Mouse (Mus musculus): ENCODE results near the gene Itgb7. TPM values are rescaled to one million over a fixed set of nuclear protein-coding genes. Genes with fewer than 3 reads are reported as not detected.

Gene Itgb7
- total and polyA plus RNA-seq, 3 experiments: 7.4 to 15.2 TPM; not detected in 1

- Histone ChIP-seq H3K27ac (ENCODE audit: control insufficient read depth, low read depth, low read length) (peak overlapping the region; percentile 20; the same call in 1 of the 2 replicates), H3K9me3 (replicated peaks; ENCODE audit: insufficient read depth, low read length) (no peaks in the 10 kb centered on the region), H3K9ac (ENCODE audit: control insufficient read depth, low read depth, low read length, poor library complexity, severe bottlenecking) (no peak overlapping the region), H3K4me1 (ENCODE audit: control insufficient read depth in 1 of 2, insufficient read depth in 2 of 2, low read length in 2 of 2) (peaks cover 11 to 23% of the 10 kb centered on the region in 2 experiments), H3K27me3 (ENCODE audit: control insufficient read depth in 1 of 2, insufficient read depth in 2 of 2, low read length in 2 of 2) (no peaks in the 10 kb centered on the region), H3K4me3 (ENCODE audit: control insufficient read depth in 1 of 2, insufficient read depth in 1 of 2, low read depth in 2 of 2, low read length in 2 of 2) (no peak overlapping the region), H3K36me3 (ENCODE audit: control insufficient read depth in 1 of 2, insufficient read depth in 2 of 2, low read length in 2 of 2) (peaks cover 20 to 36% of the 10 kb centered on the region in 2 experiments), H3K79me2 (ENCODE audit: control insufficient read depth, insufficient read depth, low read length, poor library complexity) (peaks cover 6% of the 10 kb centered on the region)
- peak; percentile 92 for DNase-seq (ENCODE audit: low read depth, low spot score)
- TF ChIP-seq CHD1 (IDR thresholded peaks at IDR 0.05; ENCODE audit: low read depth, low read length) (no peak), ELF1 (IDR thresholded peaks at IDR 0.05; ENCODE audit: low read depth, low read length) (peak; percentile 53; the same call in 1 of the 2 replicates), SMC3 (IDR thresholded peaks at IDR 0.05; ENCODE audit: low read depth, low read length) (0 out of 2 replicates have a peak, but pooled peaks have one; percentile 2), GABPA (IDR thresholded peaks at IDR 0.05; ENCODE audit: low read depth, low read length) (no peak), TBP (IDR thresholded peaks at IDR 0.05; ENCODE audit: low read depth, low read length) (no peak), USF1 (IDR thresholded peaks at IDR 0.05; ENCODE audit: low read depth, low read length) (no peak), CHD2 (IDR thresholded peaks at IDR 0.05; ENCODE audit: low read length) (no peak), MYC (IDR thresholded peaks at IDR 0.05; ENCODE audit: low read depth, low read length) (peak; percentile 77; the same call in 1 of the 2 replicates), TCF12 (IDR thresholded peaks at IDR 0.05; ENCODE audit: low read depth, low read length) (peak; percentile 98), MXI1 (IDR thresholded peaks at IDR 0.05; ENCODE audit: low read depth, low read length) (peak; percentile 78; the same call in 1 of the 2 replicates), USF2 (IDR thresholded peaks at IDR 0.05; ENCODE audit: borderline replicate concordance in 1 of 2, insufficient read depth in 1 of 2, low read depth in 1 of 2, low read length in 2 of 2) (no peak), KAT2A (conservative IDR thresholded peaks at IDR 0.05; ENCODE audit: low read depth, low read length) (peak; percentile 33; the same call in 1 of the 2 replicates), MEF2A (IDR thresholded peaks at IDR 0.05; ENCODE audit: extremely low read depth, insufficient replicate concordance, low read depth, low read length, poor library complexity, severe bottlenecking) (peak; percentile 21; the same call in 1 of the 2 replicates), RCOR1 (IDR thresholded peaks at IDR 0.05; ENCODE audit: low read depth, low read length) (peak; percentile 100), EP300 (IDR thresholded peaks at IDR 0.05; ENCODE audit: low read depth in 1 of 2, low read length in 2 of 2) (peak; percentile 98 to 99), POLR2AphosphoS2 (IDR thresholded peaks at IDR 0.05; ENCODE audit: low read length) (0 out of 2 replicates have a peak, but pooled peaks have one; percentile 14), MAX (IDR thresholded peaks at IDR 0.05; ENCODE audit: low read length) (no peak; the same call in 1 of the 2 replicates), SIN3A (IDR thresholded peaks at IDR 0.05; ENCODE audit: low read length) (peak; percentile 89), ZMIZ1 (IDR thresholded peaks at IDR 0.05; ENCODE audit: low read depth, low read length) (no peak; the same call in 1 of the 2 replicates), NELFE (IDR thresholded peaks at IDR 0.05; ENCODE audit: low read depth, low read length) (no peak), NRF1 (IDR thresholded peaks at IDR 0.05; ENCODE audit: insufficient read depth, low read depth, low read length, poor library complexity, severe bottlenecking) (no peak), MYB (IDR thresholded peaks at IDR 0.05; ENCODE audit: low read depth, low read length) (peak; percentile 73), MAFK (IDR thresholded peaks at IDR 0.05; ENCODE audit: borderline replicate concordance, low read depth, low read length) (peak; percentile 90), POLR2AphosphoS5 (IDR thresholded peaks at IDR 0.05; ENCODE audit: borderline replicate concordance, low read depth, low read length) (no peak), ZC3H11A (IDR thresholded peaks at IDR 0.05; ENCODE audit: low read depth, low read length) (peak; percentile 25), JUND (IDR thresholded peaks at IDR 0.05; ENCODE audit: low read depth, low read length) (no peak; the same call in 1 of the 2 replicates), TAL1 (IDR thresholded peaks at IDR 0.05; ENCODE audit: low read length) (peak; percentile 97), GATA1 (IDR thresholded peaks at IDR 0.05; ENCODE audit: low read depth, low read length) (peak; percentile 99), ETS1 (IDR thresholded peaks at IDR 0.05; ENCODE audit: low read depth, low read length) (peak; percentile 98), E2F4 (IDR thresholded peaks at IDR 0.05; ENCODE audit: borderline replicate concordance, low read depth, low read length) (no peak), ZNF384 (IDR thresholded peaks at IDR 0.05; ENCODE audit: low read depth, low read length) (peak; percentile 59; the same call in 1 of the 2 replicates), RAD21 (IDR thresholded peaks at IDR 0.05; ENCODE audit: low read depth, low read length) (no peak), CTCF (IDR thresholded peaks at IDR 0.05 in 2 of 3, conservative IDR thresholded peaks at IDR 0.05 in 1 of 3; ENCODE audit: control insufficient read depth in 1 of 3, insufficient read depth in 1 of 3, low read depth in 2 of 3, low read length in 3 of 3, poor library complexity in 1 of 3, severe bottlenecking in 1 of 3) (no peak), UBTF (IDR thresholded peaks at IDR 0.05; ENCODE audit: borderline replicate concordance, insufficient read depth, low read depth, low read length) (no peak), BHLHE40 (IDR thresholded peaks at IDR 0.05; ENCODE audit: borderline replicate concordance, low read depth, low read length) (peak; percentile 87), HCFC1 (IDR thresholded peaks at IDR 0.05; ENCODE audit: low read depth, low read length) (peak; percentile 56; the same call in 1 of the 2 replicates)
Measured at GRCm38 (mm10) chr15:102208092-102208561, 23.6 kb downstream of the Itgb7 start.

Data from MEL (cell line).